Mouse (Mus musculus): Measurements from ENCODE around the gene Dst. TPM values are rescaled to one million over a fixed set of nuclear protein-coding genes. Genes with fewer than 3 reads are reported as not detected.

Dst gene
- polyA plus RNA-seq, 1 experiment from 2014 or later, result 15.6 TPM

- ATAC-seq (ENCODE audit: insufficient read depth) (no peak), DNase-seq (no peak)
- Histone ChIP-seq H3K9ac (no peak overlapping the region), H3K9me3 (ENCODE audit: low read depth, low read length) (no peaks in the 10 kb centered on the region), H3K36me3 (ENCODE audit: insufficient read depth) (no peaks in the 10 kb centered on the region), H3K4me3 (ENCODE audit: low read depth, low read length) (no peak overlapping the region), H3K4me1 (ENCODE audit: insufficient read depth) (no peaks in the 10 kb centered on the region), H3K4me2 (no peak overlapping the region), H3K27me3 (ENCODE audit: insufficient read depth, low read length) (no peaks in the 10 kb centered on the region), H3K27ac (ENCODE audit: low read depth) (no peak overlapping the region)
- WGBS, result 88% methylated on average over 10 of the region's 10 CpGs
- no peak for TF ChIP-seq CTCF (IDR thresholded peaks at IDR 0.05; ENCODE audit: low read depth)
These were observed 222.8 kb downstream of the Dst start for GRCm38 (mm10) chr1:34130804-34131203.

GRCm38 (mm10) chr1:34132875-34133274 is 224.8 kb downstream of the Dst start:
- Histone ChIP-seq H3K9me3 (ENCODE audit: low read depth, low read length) (no peaks in the 10 kb centered on the region), H3K4me1 (ENCODE audit: insufficient read depth) (no peaks in the 10 kb centered on the region), H3K4me3 (ENCODE audit: low read depth, low read length) (no peak overlapping the region), H3K9ac (no peak overlapping the region), H3K27me3 (ENCODE audit: insufficient read depth, low read length) (no peaks in the 10 kb centered on the region), H3K4me2 (no peak overlapping the region), H3K36me3 (ENCODE audit: insufficient read depth) (no peaks in the 10 kb centered on the region), H3K27ac (ENCODE audit: low read depth) (no peak overlapping the region)
- WGBS, result 72% methylated on average over 16 of the region's 16 CpGs
- ATAC-seq (ENCODE audit: insufficient read depth) (no peak), DNase-seq (peak; percentile 22)
- TF ChIP-seq CTCF (IDR thresholded peaks at IDR 0.05; ENCODE audit: low read depth), result no peak

DNA sequence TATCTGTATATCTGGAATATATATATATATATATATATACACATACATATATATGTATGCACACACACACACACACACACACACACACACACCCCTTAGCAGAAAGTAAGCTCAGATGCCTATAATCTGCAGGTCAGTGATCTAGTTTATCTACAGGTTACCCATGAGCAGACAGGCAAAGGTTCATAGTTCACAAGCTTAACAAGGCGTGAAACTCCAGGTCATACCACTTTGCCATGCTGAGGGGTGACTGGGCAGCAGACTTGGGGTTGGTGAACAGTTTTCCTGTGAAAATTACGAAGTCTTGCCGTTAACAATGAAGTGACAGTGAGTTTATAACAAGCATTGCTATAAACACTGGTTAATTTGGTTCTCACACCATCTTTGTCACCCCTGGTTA is 227.5 kb downstream of the Dst start:
- H3K4me1 ChIP-seq (ENCODE audit: insufficient read depth), result no peaks in the 10 kb centered on the region
- H3K27ac ChIP-seq (ENCODE audit: low read depth), result no peak overlapping the region
- H3K9ac ChIP-seq, result no peak overlapping the region
- no peaks in the 10 kb centered on the region for H3K36me3 ChIP-seq (ENCODE audit: insufficient read depth)
- DNase-seq (no peak), ATAC-seq (ENCODE audit: insufficient read depth) (no peak)
- H3K9me3 ChIP-seq (ENCODE audit: low read depth, low read length), result no peaks in the 10 kb centered on the region
- no peak for TF ChIP-seq CTCF (IDR thresholded peaks at IDR 0.05; ENCODE audit: low read depth)
- no peak overlapping the region for H3K4me3 ChIP-seq (ENCODE audit: low read depth, low read length)
- no peaks in the 10 kb centered on the region for H3K27me3 ChIP-seq (ENCODE audit: insufficient read depth, low read length)
- 77% methylated on average over 3 of the region's 3 CpGs for WGBS
- no peak overlapping the region for H3K4me2 ChIP-seq

- Histone ChIP-seq H3K4me1 (ENCODE audit: insufficient read depth) (0 out of 2 replicates have a peak, but pooled peaks cover 3% of the 10 kb centered on the region), H3K4me2 (no peak overlapping the region), H3K4me3 (ENCODE audit: low read depth, low read length) (no peak overlapping the region), H3K9ac (no peak overlapping the region), H3K27me3 (ENCODE audit: insufficient read depth, low read length) (no peaks in the 10 kb centered on the region), H3K36me3 (ENCODE audit: insufficient read depth) (no peaks in the 10 kb centered on the region), H3K9me3 (ENCODE audit: low read depth, low read length) (no peaks in the 10 kb centered on the region), H3K27ac (ENCODE audit: low read depth) (no peak overlapping the region)
- ATAC-seq (ENCODE audit: insufficient read depth) (no peak), DNase-seq (no peak)
- no peak for TF ChIP-seq CTCF (IDR thresholded peaks at IDR 0.05; ENCODE audit: low read depth)
- WGBS, result 68% methylated on average over 13 of the region's 13 CpGs
These were observed 231.3 kb downstream of the Dst start for GRCm38 (mm10) chr1:34139191-34139853.

DNA sequence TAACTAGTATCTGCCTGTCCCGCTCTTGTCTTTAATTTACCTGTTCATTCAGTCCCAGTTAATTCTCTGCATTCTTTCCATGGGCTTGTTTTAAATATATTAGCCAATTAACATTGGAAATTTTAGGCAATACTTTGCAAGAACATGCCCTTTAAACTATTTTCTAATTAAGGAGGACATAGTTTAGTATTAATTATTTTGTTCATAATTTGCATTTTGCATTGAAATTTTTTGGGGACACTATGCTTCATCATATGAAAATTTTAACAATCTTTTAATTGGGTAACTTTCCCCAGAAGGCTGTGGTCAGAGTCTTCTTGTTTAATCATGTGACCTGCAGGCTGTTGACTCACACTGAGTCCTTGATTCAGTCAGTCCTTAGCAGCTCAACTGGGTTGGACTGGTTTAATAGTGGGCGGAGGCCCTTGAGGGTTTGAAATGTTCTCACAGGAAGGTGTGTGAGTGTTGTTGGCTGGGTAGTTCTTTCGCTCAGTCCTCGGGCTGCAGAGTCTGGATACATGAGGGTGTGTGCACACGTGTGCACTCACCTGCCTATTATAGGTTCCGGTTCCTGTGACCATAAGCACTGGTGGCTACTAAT is 231.9 kb downstream of the Dst start:
- ATAC-seq (ENCODE audit: insufficient read depth) (peak; percentile 80), DNase-seq (peak; percentile 42)
- H3K9ac ChIP-seq, result no peak overlapping the region
- H3K27ac ChIP-seq (ENCODE audit: low read depth), result no peak overlapping the region
- 0 out of 2 replicates have a peak, but pooled peaks cover 3% of the 10 kb centered on the region for H3K4me1 ChIP-seq (ENCODE audit: insufficient read depth)
- H3K27me3 ChIP-seq (ENCODE audit: insufficient read depth, low read length), result no peaks in the 10 kb centered on the region
- TF ChIP-seq CTCF (IDR thresholded peaks at IDR 0.05; ENCODE audit: low read depth), result no peak
- H3K36me3 ChIP-seq (ENCODE audit: insufficient read depth), result no peaks in the 10 kb centered on the region
- H3K4me3 ChIP-seq (ENCODE audit: low read depth, low read length), result no peak overlapping the region
- WGBS, result 74% methylated on average over 6 of the region's 6 CpGs
- no peaks in the 10 kb centered on the region for H3K9me3 ChIP-seq (ENCODE audit: low read depth, low read length)
- H3K4me2 ChIP-seq, result no peak overlapping the region

GRCm38 (mm10) chr1:34140686-34141085 is 232.7 kb downstream of the Dst start:
- no peaks in the 10 kb centered on the region for H3K27me3 ChIP-seq (ENCODE audit: insufficient read depth, low read length)
- H3K4me1 ChIP-seq (ENCODE audit: insufficient read depth), result 0 out of 2 replicates have a peak, but pooled peaks cover 3% of the 10 kb centered on the region
- H3K9ac ChIP-seq, result no peak overlapping the region
- H3K4me2 ChIP-seq, result no peak overlapping the region
- no peak overlapping the region for H3K4me3 ChIP-seq (ENCODE audit: low read depth, low read length)
- 77% methylated on average over 3 of the region's 3 CpGs for WGBS
- ATAC-seq (ENCODE audit: insufficient read depth), result no peak
- DNase-seq, result no peak
- no peaks in the 10 kb centered on the region for H3K36me3 ChIP-seq (ENCODE audit: insufficient read depth)
- H3K27ac ChIP-seq (ENCODE audit: low read depth), result no peak overlapping the region
- TF ChIP-seq CTCF (IDR thresholded peaks at IDR 0.05; ENCODE audit: low read depth), result no peak
- H3K9me3 ChIP-seq (ENCODE audit: low read depth, low read length), result no peaks in the 10 kb centered on the region

GRCm38 (mm10) chr1:34142951-34143580 is 235.0 kb downstream of the Dst start:
- ATAC-seq (ENCODE audit: insufficient read depth) (no peak), DNase-seq (no peak)
- Histone ChIP-seq H3K27me3 (ENCODE audit: insufficient read depth, low read length) (no peaks in the 10 kb centered on the region), H3K4me3 (ENCODE audit: low read depth, low read length) (no peak overlapping the region), H3K9ac (no peak overlapping the region), H3K9me3 (ENCODE audit: low read depth, low read length) (no peaks in the 10 kb centered on the region), H3K4me2 (no peak overlapping the region), H3K36me3 (ENCODE audit: insufficient read depth) (no peaks in the 10 kb centered on the region), H3K27ac (ENCODE audit: low read depth) (no peak overlapping the region), H3K4me1 (ENCODE audit: insufficient read depth) (0 out of 2 replicates have a peak, but pooled peaks cover 3% of the 10 kb centered on the region)
- WGBS, result 45% methylated on average over 9 of the region's 9 CpGs
- no peak for TF ChIP-seq CTCF (IDR thresholded peaks at IDR 0.05; ENCODE audit: low read depth)
